Mouse (Mus musculus) adrenal gland, postnatal 4 days (tissue): ENCODE results near the gene Aldoart1. TPM values are rescaled to one million over a fixed set of nuclear protein-coding genes. Genes with fewer than 3 reads are reported as not detected.

ENCODE experiments used
- DNase-seq, 2 experiments: peaks; one replicate each; pipeline ENCODE4 v3.0.0; 2021 to 2022; ENCODE audit warnings: low spot score in 2 of 2, mixed read lengths in 2 of 2
- long read RNA-seq, 2 experiments: library from polyadenylated mRNA; stranded (forward); transcript quantifications; one replicate each; pipeline ENCODE4 v2.0.0; 2021
- total RNA-seq, 2 experiments: library from RNA; stranded (reverse); gene quantifications; 2 replicates each; pipeline ENCODE4 v1.2.3; 2021

Gene Aldoart1
- not detected for total RNA-seq
- long read RNA-seq, experiment 1, result 0 reads
- long read RNA-seq, experiment 2, result 0 reads

DNA sequence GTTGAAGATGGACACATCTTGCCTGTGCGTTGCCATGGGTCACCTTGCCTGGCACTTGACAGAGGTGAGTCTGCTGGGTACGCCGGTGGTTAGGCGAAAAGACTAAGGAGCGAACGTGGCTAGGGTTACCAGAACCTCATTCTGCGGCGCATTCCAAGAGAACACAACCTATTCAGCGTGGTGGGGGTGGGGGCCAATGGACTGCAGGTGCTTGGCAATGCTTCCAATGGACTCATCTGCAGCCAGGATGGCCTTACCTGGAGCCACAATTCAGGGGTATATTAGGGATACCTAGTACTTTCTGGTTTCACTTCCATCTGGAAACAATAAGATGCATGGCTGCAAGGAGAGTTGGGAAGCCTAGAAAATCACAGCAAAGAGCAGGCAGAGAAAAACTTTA lies at the start of gene Aldoart1:
Gene Aldoart1 (minus strand): TSS at position 101 of the 400 bp plus-strand sequence.
- no peak for DNase-seq

DNA sequence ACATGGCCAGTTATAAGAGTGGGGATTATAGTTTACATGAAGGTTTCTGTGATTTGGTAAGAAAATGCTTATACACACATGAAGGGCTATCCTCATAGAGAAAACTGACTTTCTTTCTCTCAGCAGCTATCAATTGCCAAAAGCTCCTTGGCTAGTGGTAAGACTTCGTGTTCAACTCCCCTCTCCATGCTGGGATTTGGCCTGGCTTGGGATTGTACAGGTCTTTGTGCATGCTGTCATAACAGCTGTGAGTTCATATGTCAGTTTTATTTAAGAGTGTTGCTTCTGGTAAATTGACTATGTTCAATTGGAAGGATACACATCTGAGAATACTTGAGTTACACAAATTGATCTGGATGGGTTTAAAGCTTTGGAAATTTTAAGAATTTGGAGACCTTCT lies 49.1 kb upstream of the Aldoart1 start:
- no peak for DNase-seq

DNA sequence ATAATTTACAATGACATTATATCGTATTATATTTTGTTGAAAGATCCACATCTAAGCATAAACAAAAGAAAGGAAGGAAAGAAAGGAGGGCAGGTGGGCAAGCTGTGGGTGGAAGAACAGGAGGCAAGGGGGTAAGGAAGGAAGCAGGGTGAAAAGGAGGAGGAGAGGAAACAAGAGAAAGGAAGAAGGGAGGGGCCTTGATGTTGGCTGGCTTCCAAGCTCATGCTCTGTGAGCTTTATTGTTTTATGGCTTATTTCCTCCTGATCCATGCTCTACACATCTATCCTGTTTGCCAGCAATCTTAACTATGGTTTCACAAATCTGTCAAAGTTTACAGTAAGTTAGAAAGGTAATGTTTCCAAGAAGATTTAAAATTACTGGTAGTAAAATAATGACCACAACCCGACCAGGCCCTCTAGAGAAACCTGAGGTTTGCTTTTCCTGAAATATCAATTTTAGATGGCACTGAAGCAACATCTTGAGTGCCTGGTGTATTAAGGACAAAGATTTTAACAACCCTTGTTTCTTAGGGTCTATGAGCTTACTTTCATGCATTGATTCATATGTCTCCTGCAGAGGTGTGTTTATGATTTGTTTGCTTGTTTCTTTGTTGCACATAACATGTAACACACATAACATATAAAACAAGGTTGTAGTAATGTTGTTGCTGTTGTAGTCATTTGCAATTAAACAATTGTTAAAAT lies 13.1 kb upstream of the Aldoart1 start:
- no peak for DNase-seq

DNA sequence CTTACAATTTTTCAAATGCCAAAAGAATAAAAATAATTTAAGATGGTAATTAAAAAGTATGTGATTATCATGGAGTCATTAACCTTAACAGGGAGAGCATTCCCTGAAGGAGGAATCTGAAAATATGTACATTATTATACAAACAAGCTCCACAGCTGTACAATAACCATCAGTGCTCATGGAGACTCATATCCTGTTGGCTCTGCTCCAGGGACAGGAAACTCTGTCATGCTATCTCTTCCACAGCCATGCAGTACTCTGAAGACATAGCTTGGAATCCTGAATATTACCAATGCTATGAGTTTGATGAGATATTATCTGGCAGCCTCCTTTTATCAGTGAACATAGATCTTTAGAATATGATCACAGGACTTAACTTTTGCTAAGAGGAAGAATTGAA lies 8.2 kb downstream of the Aldoart1 start:
- no peak for DNase-seq

DNA sequence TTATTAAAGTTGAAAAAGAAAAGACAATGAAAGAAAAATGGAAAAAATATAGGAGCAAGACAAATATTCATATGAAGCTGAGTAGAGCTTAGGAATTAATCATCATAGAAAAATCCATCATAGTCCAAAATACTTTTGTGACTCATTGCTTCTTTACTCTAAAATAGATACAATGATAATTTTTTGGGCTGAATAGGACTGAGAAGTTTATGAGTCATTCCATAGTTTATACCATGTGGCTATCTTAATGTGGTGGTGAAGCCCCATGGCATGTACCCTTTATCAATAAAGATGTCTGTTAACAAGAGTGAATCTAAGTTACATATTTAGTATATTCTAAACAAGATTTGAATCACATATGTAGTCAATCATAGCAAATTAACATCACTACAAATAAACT lies 9.4 kb downstream of the Aldoart1 start:
- DNase-seq, result no peak

DNA sequence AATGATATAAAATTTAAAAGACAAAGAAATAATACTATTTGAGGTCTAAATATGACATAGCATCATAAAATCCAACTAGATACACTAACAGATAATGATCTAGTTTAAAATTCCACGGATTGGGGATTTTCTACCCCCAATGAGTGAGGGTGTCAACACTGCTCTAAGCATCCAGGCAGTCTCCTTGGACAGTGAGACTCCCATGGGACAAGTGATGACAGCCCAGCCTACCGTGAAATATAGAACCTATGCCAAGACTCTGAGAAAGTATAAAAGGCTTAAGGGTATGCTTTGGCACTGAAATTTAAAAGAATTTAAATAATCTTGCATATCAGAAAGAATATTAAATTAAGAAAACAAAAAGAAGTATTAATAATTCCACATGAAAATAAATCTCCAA lies 16.0 kb downstream of the Aldoart1 start:
- no peak for DNase-seq

DNA sequence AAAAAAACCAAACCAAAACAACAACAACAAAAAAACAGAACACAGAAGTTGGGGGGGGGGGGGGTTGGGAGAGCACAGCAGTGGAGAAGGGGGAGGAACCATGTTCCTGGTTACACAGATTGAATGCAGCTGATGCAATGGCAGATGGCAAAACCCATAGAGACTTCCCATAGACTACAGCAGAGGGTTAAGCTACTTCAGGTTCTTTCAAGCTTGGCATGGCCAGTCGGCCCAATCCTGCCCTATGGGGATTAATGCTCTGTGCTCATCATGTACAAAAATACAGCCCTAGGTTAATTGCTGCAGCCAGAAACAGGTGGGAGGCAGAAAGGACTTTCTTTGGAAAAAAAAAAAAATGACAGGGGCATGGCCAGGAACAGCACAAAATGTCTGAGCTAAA lies 17.0 kb downstream of the Aldoart1 start:
- DNase-seq, result no peak

DNA sequence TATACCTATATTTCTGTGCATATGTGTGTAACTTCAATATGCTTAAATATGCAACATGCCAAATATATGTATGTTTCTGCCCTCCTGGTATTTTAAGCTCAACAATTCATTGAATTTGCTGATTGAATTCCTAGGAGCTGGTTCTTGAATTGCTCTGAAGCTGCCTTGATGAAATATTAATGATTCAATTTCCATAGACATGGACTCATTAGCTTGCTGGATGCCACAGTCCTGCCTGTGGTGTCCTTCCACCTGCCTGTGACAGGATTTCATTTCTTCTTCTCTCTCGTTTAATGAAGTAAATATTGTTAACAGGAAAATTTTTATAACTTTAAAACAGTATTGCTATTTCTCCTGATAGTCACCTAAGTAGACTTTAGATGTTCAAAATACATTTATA lies 51.6 kb downstream of the Aldoart1 start:
- DNase-seq, result no peak
